Mouse (Mus musculus) MEL (cell line): ENCODE results near the gene C77080.

ENCODE experiments used
- CHD2 ChIP-seq: IDR thresholded peaks from 2 replicates; pipeline ENCODE4 v1.6.1; 2011; ENCODE audit warnings: low read length, improper control_type of control experiment
- CTCF ChIP-seq, 3 experiments: IDR thresholded peaks in 2 of 3; conservative IDR thresholded peaks in 1 of 3; 2 replicates each; pipeline ENCODE4 v1.5.1; 2011 to 2012; ENCODE audit warnings: low read length in 3 of 3, low read depth in 2 of 3, mild to moderate bottlenecking in 2 of 3, improper control_type of control experiment in 1 of 3, inconsistent platforms in 1 of 3, mixed read lengths in 1 of 3, moderate library complexity in 1 of 3; ENCODE audit not compliant: control insufficient read depth in 1 of 3, insufficient read depth in 1 of 3, poor library complexity in 1 of 3, severe bottlenecking in 1 of 3
- ELF1 ChIP-seq: IDR thresholded peaks from 2 replicates; pipeline ENCODE4 v1.6.1; 2014; ENCODE audit warnings: low read depth, mild to moderate bottlenecking, inconsistent platforms, low read length, improper control_type of control experiment, moderate library complexity
- KAT2A ChIP-seq: conservative IDR thresholded peaks from 2 replicates; pipeline ENCODE4 v1.6.1; 2012; ENCODE audit warnings: low read depth, low read length, improper control_type of control experiment, inconsistent platforms
- MAX ChIP-seq: IDR thresholded peaks from 2 replicates; pipeline ENCODE4 v1.6.1; 2011; ENCODE audit warnings: low read length, improper control_type of control experiment
- POLR2A ChIP-seq, 2 experiments: IDR thresholded peaks; 2 replicates each; pipeline ENCODE4 v1.6.1; 2011 to 2012; ENCODE audit warnings: low read length in 2 of 2, mild to moderate bottlenecking in 2 of 2, control low read depth in 1 of 2, improper control_type of control experiment in 1 of 2, low read depth in 1 of 2, moderate library complexity in 1 of 2; ENCODE audit not compliant: control insufficient read depth in 1 of 2, insufficient read depth in 1 of 2, poor library complexity in 1 of 2
- POLR2AphosphoS2 ChIP-seq: IDR thresholded peaks from 2 replicates; pipeline ENCODE4 v1.6.1; 2011; ENCODE audit warnings: low read length, improper control_type of control experiment
- POLR2AphosphoS5 ChIP-seq: IDR thresholded peaks from 2 replicates; pipeline ENCODE4 v1.6.1; 2012; ENCODE audit warnings: low read depth, borderline replicate concordance, mild to moderate bottlenecking, inconsistent platforms, low read length, moderate library complexity, mixed read lengths
- RCOR1 ChIP-seq: IDR thresholded peaks from 2 replicates; pipeline ENCODE4 v1.6.1; 2012; ENCODE audit warnings: low read depth, mild to moderate bottlenecking, inconsistent platforms, low read length, improper control_type of control experiment
- TBP ChIP-seq: IDR thresholded peaks from 2 replicates; pipeline ENCODE4 v1.8.0; 2011; ENCODE audit warnings: low read depth, low read length, improper control_type of control experiment
- TCF12 ChIP-seq: IDR thresholded peaks from 2 replicates; pipeline ENCODE4 v1.6.1; 2014; ENCODE audit warnings: low read depth, mild to moderate bottlenecking, inconsistent platforms, low read length, improper control_type of control experiment, moderate library complexity
- USF2 ChIP-seq, 2 experiments: IDR thresholded peaks; 2 replicates each; pipeline ENCODE4 v1.6.1; 2011 to 2012; ENCODE audit warnings: improper control_type of control experiment in 2 of 2, low read length in 2 of 2, borderline replicate concordance in 1 of 2, inconsistent platforms in 1 of 2, low read depth in 1 of 2, mild to moderate bottlenecking in 1 of 2; ENCODE audit not compliant: insufficient read depth in 1 of 2
- ZC3H11A ChIP-seq: IDR thresholded peaks from 2 replicates; pipeline ENCODE4 v1.6.1; 2012; ENCODE audit warnings: low read depth, mild to moderate bottlenecking, inconsistent platforms, low read length, improper control_type of control experiment
- ZNF384 ChIP-seq: IDR thresholded peaks from 2 replicates; pipeline ENCODE4 v1.6.1; 2012; ENCODE audit warnings: low read depth, mild to moderate bottlenecking, inconsistent platforms, low read length, improper control_type of control experiment

DNA sequence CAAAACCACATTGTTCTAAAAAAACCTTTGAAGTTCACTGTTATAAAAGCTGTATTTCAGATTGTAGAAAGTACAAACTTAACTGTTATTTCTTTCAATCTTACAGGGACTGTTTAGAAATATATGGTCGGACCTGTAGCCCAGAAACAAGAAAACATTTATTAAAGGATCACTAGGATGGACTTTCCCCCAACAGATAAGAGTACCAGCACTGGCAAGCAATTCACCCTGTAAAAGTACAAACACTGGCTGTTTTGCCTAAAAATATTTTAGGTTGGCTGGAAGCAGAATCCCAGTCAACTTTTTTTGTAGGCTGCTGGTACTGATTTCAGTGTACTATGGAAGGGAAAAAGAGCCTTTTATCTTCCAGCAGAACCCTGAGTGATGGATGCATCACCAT lies 46.7 kb upstream of the C77080 start:
- no peak for TF ChIP-seq CTCF (IDR thresholded peaks at IDR 0.05 in 2 of 3, conservative IDR thresholded peaks at IDR 0.05 in 1 of 3; ENCODE audit: control insufficient read depth in 1 of 3, insufficient read depth in 1 of 3, low read depth in 2 of 3, low read length in 3 of 3, poor library complexity in 1 of 3, severe bottlenecking in 1 of 3)
- no peak for TF ChIP-seq KAT2A
- no peak for TF ChIP-seq ZC3H11A
- no peak for TF ChIP-seq POLR2AphosphoS2
- no peak for TF ChIP-seq POLR2A (IDR thresholded peaks at IDR 0.05; ENCODE audit: control insufficient read depth in 1 of 2, insufficient read depth in 1 of 2, low read depth in 1 of 2, low read length in 2 of 2, poor library complexity in 1 of 2)
- TF ChIP-seq USF2 (IDR thresholded peaks at IDR 0.05; ENCODE audit: borderline replicate concordance in 1 of 2, insufficient read depth in 1 of 2, low read depth in 1 of 2, low read length in 2 of 2) = no peak
- no peak for TF ChIP-seq TBP
- no peak for TF ChIP-seq POLR2AphosphoS5
- no peak for TF ChIP-seq CHD2
- no peak for TF ChIP-seq MAX
- TF ChIP-seq ELF1 = no peak
- no peak for TF ChIP-seq ZNF384
- TF ChIP-seq RCOR1 = no peak
- TF ChIP-seq TCF12 = no peak
